Mouse (Mus musculus) testis, adult 2 months (tissue): ENCODE measurements around the gene Rpia. TPM values are rescaled to one million over a fixed set of nuclear protein-coding genes. Genes with fewer than 3 reads are reported as not detected.

ENCODE experiments used
- H3K27ac ChIP-seq: fragments of 200-500 bp; 2 replicates; pipeline ENCODE4 v1.5.1; 2012; ENCODE audit warnings: low read depth, low read length; ENCODE audit not compliant: control insufficient read depth, insufficient read depth
- H3K27me3 ChIP-seq: fragments of 200-500 bp; 2 replicates; pipeline ENCODE4 v1.6.1; 2012; ENCODE audit warnings: mild to moderate bottlenecking, low read length, moderate library complexity; ENCODE audit not compliant: control insufficient read depth, insufficient read depth
- H3K36me3 ChIP-seq: fragments of 200-500 bp; 2 replicates; pipeline ENCODE4 v1.6.1; 2012; ENCODE audit warnings: mild to moderate bottlenecking, low read length; ENCODE audit not compliant: control insufficient read depth, insufficient read depth
- H3K4me1 ChIP-seq: fragments of 200-500 bp; 2 replicates; pipeline ENCODE4 v1.6.1; 2012; ENCODE audit warnings: low read length; ENCODE audit not compliant: control insufficient read depth, insufficient read depth
- H3K4me3 ChIP-seq: fragments of 200-500 bp; 2 replicates; pipeline ENCODE4 v1.5.1; 2012; ENCODE audit warnings: low read depth, mild to moderate bottlenecking, low read length, moderate library complexity, mixed read lengths; ENCODE audit not compliant: control insufficient read depth
- CTCF ChIP-seq: fragments of 200-500 bp; IDR thresholded peaks from 2 replicates; pipeline ENCODE4 v1.5.1; 2012; ENCODE audit warnings: low read depth, mild to moderate bottlenecking, inconsistent platforms, low read length, moderate library complexity; ENCODE audit not compliant: control insufficient read depth, insufficient read depth, insufficient replicate concordance
- POLR2A ChIP-seq: fragments of 200-500 bp; IDR thresholded peaks from 2 replicates; pipeline ENCODE4 v1.6.1; 2012; ENCODE audit warnings: low read depth, mild to moderate bottlenecking, inconsistent platforms, low read length, moderate library complexity; ENCODE audit not compliant: control insufficient read depth
- polyA plus RNA-seq: library from polyadenylated mRNA; depleted of rRNA; stranded (reverse); fragments of >200 nt; gene quantifications from 2 replicates; pipeline ENCODE4 v1.2.3, GENCODE M21; 2012; rRNA removed

The Rpia gene
- 9.0 and 10.0 TPM in 2 replicates for polyA plus RNA-seq

- TF ChIP-seq POLR2A (peak; percentile 70), CTCF (no peak)
- Histone ChIP-seq H3K4me3 (peak within 1 kb of the TSS; percentile 98), H3K36me3 (no peaks in the 10 kb centered on the region), H3K27ac (peak within 1 kb of the TSS; percentile 91), H3K4me1 (peaks cover 15% of the 10 kb centered on the region), H3K27me3 (no peaks in the 10 kb centered on the region)
Measured at GRCm38 (mm10) chr6:70791824-70792535, at the start of gene Rpia. TSS of gene Rpia (minus strand) at chr6:70792232.

DNA sequence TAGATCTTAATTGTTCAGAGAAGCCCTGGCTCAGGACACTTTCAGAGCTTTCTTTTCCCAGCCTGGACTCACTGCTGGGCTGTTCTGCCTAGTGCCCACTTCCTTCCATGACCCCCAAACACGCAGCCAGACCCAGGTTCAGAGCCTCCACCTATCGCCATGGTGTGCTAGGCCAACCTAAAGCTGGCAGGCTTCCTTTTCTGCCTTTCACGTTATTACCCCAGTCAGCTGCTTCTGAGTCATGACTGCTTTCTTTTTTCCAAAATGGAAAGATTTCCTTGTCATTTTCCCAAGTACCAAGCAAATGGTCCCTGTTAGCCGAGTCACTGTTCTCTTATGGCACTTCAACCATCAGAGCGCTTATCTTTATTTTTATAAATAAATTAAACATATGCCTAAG, 48.2 kb upstream of the Rpia start:
- no peaks in the 10 kb centered on the region for H3K27me3 ChIP-seq
- no peak overlapping the region for H3K4me3 ChIP-seq
- H3K4me1 ChIP-seq: peaks cover 5% of the 10 kb centered on the region
- H3K36me3 ChIP-seq: no peaks in the 10 kb centered on the region
- no peak overlapping the region for H3K27ac ChIP-seq
- TF ChIP-seq CTCF (no peak), POLR2A (no peak)

DNA sequence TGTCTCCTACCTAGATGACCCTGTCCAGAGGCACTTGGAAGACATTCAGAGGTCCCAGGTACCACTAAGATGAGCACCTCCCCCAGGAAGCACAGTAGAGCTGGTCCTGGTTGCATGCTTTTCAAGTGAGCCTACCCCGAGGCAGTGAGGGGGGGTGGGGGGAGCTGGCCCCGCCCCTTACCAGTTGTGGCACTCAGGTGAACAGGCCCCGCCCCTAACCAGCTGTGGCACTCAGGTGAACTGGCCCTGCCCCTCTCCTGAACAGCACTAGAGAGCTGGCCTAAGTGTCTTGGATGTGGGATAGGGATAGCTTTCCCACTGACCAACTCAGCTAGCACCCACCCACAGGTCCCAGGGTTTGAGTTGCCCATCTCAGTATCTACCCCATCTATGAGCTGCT, 46.5 kb upstream of the Rpia start:
- Histone ChIP-seq H3K36me3 (no peaks in the 10 kb centered on the region), H3K27ac (no peak overlapping the region), H3K27me3 (no peaks in the 10 kb centered on the region), H3K4me1 (no peaks in the 10 kb centered on the region), H3K4me3 (no peak overlapping the region)
- TF ChIP-seq CTCF (no peak), POLR2A (no peak)

GRCm38 (mm10) chr6:70837297-70837696, 45.3 kb upstream of the Rpia start:
- no peaks in the 10 kb centered on the region for H3K4me1 ChIP-seq
- TF ChIP-seq CTCF (no peak), POLR2A (no peak)

GRCm38 (mm10) chr6:70831179-70831839, 39.3 kb upstream of the Rpia start:
- no peak overlapping the region for H3K4me3 ChIP-seq
- no peaks in the 10 kb centered on the region for H3K4me1 ChIP-seq
- H3K36me3 ChIP-seq: no peaks in the 10 kb centered on the region
- TF ChIP-seq POLR2A (no peak), CTCF (no peak)
- H3K27ac ChIP-seq: no peak overlapping the region
- H3K27me3 ChIP-seq: no peaks in the 10 kb centered on the region

More at GRCm38 (mm10) chr6:70837297-70837696, 45.3 kb upstream of the Rpia start:
- no peaks in the 10 kb centered on the region for H3K36me3 ChIP-seq
- no peak overlapping the region for H3K27ac ChIP-seq
- H3K4me3 ChIP-seq: no peak overlapping the region
- no peaks in the 10 kb centered on the region for H3K27me3 ChIP-seq

DNA sequence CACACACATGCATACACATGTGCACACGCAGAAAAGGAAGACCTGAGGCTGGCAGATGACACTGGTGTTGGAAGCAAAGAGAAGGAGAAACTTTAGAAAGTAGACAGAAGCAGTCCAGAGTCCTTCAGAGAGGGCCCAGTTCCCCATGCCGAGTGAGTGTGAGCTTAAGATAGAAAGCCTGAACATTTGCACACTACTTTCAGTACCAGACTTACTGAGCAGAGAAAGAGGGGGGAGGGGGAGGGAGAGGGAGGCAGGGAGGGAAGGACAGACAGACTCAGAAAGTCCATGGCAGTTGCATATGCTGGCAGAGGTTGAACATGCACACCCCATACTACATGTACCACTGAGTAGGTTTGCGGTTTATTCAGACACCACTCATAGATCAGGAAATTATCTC, 38.5 kb upstream of the Rpia start:
- Histone ChIP-seq H3K4me1 (no peaks in the 10 kb centered on the region), H3K27me3 (no peaks in the 10 kb centered on the region), H3K36me3 (no peaks in the 10 kb centered on the region), H3K4me3 (no peak overlapping the region), H3K27ac (no peak overlapping the region)
- TF ChIP-seq CTCF (no peak), POLR2A (no peak)

DNA sequence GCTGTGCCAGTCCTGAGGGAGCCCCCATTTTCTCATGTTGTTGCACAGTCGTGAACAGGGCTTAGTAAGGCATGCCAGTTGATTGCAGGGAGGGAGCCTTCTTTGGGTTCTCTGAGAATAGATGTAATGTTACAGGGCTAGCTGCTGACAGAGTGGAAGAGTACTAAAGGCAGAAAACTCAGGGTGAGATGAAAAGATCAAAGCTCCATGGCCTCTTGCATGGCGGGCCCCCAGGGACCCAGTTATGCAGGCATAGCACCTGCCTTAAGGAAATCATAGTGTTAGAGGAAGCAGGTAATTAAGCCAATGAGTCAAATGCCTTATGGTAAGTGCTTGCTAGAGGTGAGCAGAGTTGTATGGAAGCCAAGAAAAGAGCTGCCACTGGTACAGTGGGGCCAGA, 37.4 kb upstream of the Rpia start:
- Histone ChIP-seq H3K27me3 (no peaks in the 10 kb centered on the region), H3K36me3 (no peaks in the 10 kb centered on the region), H3K27ac (no peak overlapping the region), H3K4me1 (peaks cover 3% of the 10 kb centered on the region), H3K4me3 (no peak overlapping the region)
- no peak for TF ChIP-seq POLR2A
- TF ChIP-seq CTCF: no peak
